Mouse (Mus musculus): ENCODE data around the gene Ccnt1. TPM values are rescaled to one million over a fixed set of nuclear protein-coding genes. Genes with fewer than 3 reads are reported as not detected.

Gene Ccnt1
- polyA plus RNA-seq, 1 experiment = 5.2 TPM

GRCm38 (mm10) chr15:98497631-98498030 lies 73.1 kb downstream of the Ccnt1 start:
- WGBS = 49% methylated on average over 17 of the region's 17 CpGs
- Histone ChIP-seq H3K27ac (ENCODE audit: insufficient read depth, low read depth, low read length) (no peak overlapping the region), H3K36me3 (ENCODE audit: control insufficient read depth, insufficient read depth, low read length) (no peaks in the 10 kb centered on the region), H3K4me3 (ENCODE audit: low read depth, low read length) (no peak overlapping the region), H3K4me1 (ENCODE audit: control insufficient read depth, insufficient read depth, insufficient read length, low read length) (no peaks in the 10 kb centered on the region), H3K27me3 (ENCODE audit: control insufficient read depth, insufficient read depth, low read length) (no peaks in the 10 kb centered on the region; the same call in 1 of the 2 replicates)
- TF ChIP-seq POLR2A (IDR thresholded peaks at IDR 0.05; ENCODE audit: low read depth, low read length) (no peak), CTCF (IDR thresholded peaks at IDR 0.05; ENCODE audit: extremely low read depth, insufficient read length, insufficient replicate concordance, low read depth, low read length) (no peak)

GRCm38 (mm10) chr15:98492102-98492501 lies 78.6 kb downstream of the Ccnt1 start, which contains the start of gene Olfr279:
Olfr279 (plus strand) TSS chr15:98492402.
- H3K4me1 ChIP-seq (ENCODE audit: control insufficient read depth, insufficient read depth, insufficient read length, low read length) = no peaks in the 10 kb centered on the region
- no peaks in the 10 kb centered on the region for H3K36me3 ChIP-seq (ENCODE audit: control insufficient read depth, insufficient read depth, low read length)
- H3K27ac ChIP-seq (ENCODE audit: insufficient read depth, low read depth, low read length) = no peak within 1 kb of the TSS
- 37% methylated on average over 4 of the region's 4 CpGs for WGBS
- H3K27me3 ChIP-seq (ENCODE audit: control insufficient read depth, insufficient read depth, low read length) = no peaks in the 10 kb centered on the region
- no peak within 1 kb of the TSS for H3K4me3 ChIP-seq (ENCODE audit: low read depth, low read length)
- no peak for TF ChIP-seq POLR2A (IDR thresholded peaks at IDR 0.05; ENCODE audit: low read depth, low read length)
- TF ChIP-seq CTCF (IDR thresholded peaks at IDR 0.05; ENCODE audit: extremely low read depth, insufficient read length, insufficient replicate concordance, low read depth, low read length) = no peak

GRCm38 (mm10) chr15:98491332-98491731 lies 79.4 kb downstream of the Ccnt1 start:
- no peaks in the 10 kb centered on the region for H3K27me3 ChIP-seq (ENCODE audit: control insufficient read depth, insufficient read depth, low read length)
- H3K4me1 ChIP-seq (ENCODE audit: control insufficient read depth, insufficient read depth, insufficient read length, low read length) = no peaks in the 10 kb centered on the region
- 13% methylated on average over 2 of the region's 2 CpGs for WGBS
- no peak overlapping the region for H3K4me3 ChIP-seq (ENCODE audit: low read depth, low read length)
- no peak overlapping the region for H3K27ac ChIP-seq (ENCODE audit: insufficient read depth, low read depth, low read length)
- no peak for TF ChIP-seq CTCF (IDR thresholded peaks at IDR 0.05; ENCODE audit: extremely low read depth, insufficient read length, insufficient replicate concordance, low read depth, low read length)
- no peak for TF ChIP-seq POLR2A (IDR thresholded peaks at IDR 0.05; ENCODE audit: low read depth, low read length)
- no peaks in the 10 kb centered on the region for H3K36me3 ChIP-seq (ENCODE audit: control insufficient read depth, insufficient read depth, low read length)

Other genes with a start within 250 kb of the Ccnt1 start
- gene Olfr284, start 229.9 kb downstream of the Ccnt1 start, polyA plus RNA-seq (2012; rRNA removed) = not detected in 2 replicates
- not detected in 2 replicates for gene Olfr283, start 190.0 kb downstream of the Ccnt1 start, polyA plus RNA-seq (2012; rRNA removed)
- gene Olfr282, start 139.7 kb downstream of the Ccnt1 start, polyA plus RNA-seq (2012; rRNA removed) = not detected in 2 replicates
- gene Olfr281, start 118.3 kb downstream of the Ccnt1 start, polyA plus RNA-seq (2012; rRNA removed) = not detected in 2 replicates
- gene OR5BS1P, start 101.0 kb downstream of the Ccnt1 start, polyA plus RNA-seq (2012; rRNA removed) = not detected in 2 replicates
- gene Lalba, start 88.2 kb downstream of the Ccnt1 start, polyA plus RNA-seq (2012; rRNA removed) = not detected in 2 replicates
- gene Olfr279, start 78.5 kb downstream of the Ccnt1 start, polyA plus RNA-seq (2012; rRNA removed) = not detected in 2 replicates
- 8.4 and 15.0 TPM in 2 replicates for gene Kansl2, start 36.7 kb downstream of the Ccnt1 start, polyA plus RNA-seq (2012; rRNA removed)
- 0.46 and 2.7 TPM in 2 replicates for gene 4930415O20Rik, start 81 bp upstream of the Ccnt1 start, polyA plus RNA-seq (2012; rRNA removed)
- 55.9 and 89.2 TPM in 2 replicates for gene Adcy6, start 39.2 kb upstream of the Ccnt1 start, polyA plus RNA-seq (2012; rRNA removed)
- 19.1 and 40.2 TPM in 2 replicates for gene Cacnb3, start 59.9 kb upstream of the Ccnt1 start, polyA plus RNA-seq (2012; rRNA removed)
- 13.6 and 24.3 TPM in 2 replicates for gene Ddx23, start 92.0 kb upstream of the Ccnt1 start, polyA plus RNA-seq (2012; rRNA removed)
- gene Rnd1, start 106.5 kb upstream of the Ccnt1 start, polyA plus RNA-seq (2012; rRNA removed) = 1.6 and 2.2 TPM in 2 replicates
- gene Ccdc65, start 137.3 kb upstream of the Ccnt1 start, polyA plus RNA-seq (2012; rRNA removed) = 0.09 TPM in 1 of 2 replicates, not detected in the other
- 14.7 and 70.5 TPM in 2 replicates for gene Fkbp11, start 157.3 kb upstream of the Ccnt1 start, polyA plus RNA-seq (2012; rRNA removed)
- 43.3 and 104 TPM in 2 replicates for gene Arf3, start 192.3 kb upstream of the Ccnt1 start, polyA plus RNA-seq (2012; rRNA removed)
- gene Wnt10b, start 207.2 kb upstream of the Ccnt1 start, polyA plus RNA-seq (2012; rRNA removed) = 0.17 and 0.18 TPM in 2 replicates
- gene Wnt1, start 218.9 kb upstream of the Ccnt1 start, polyA plus RNA-seq (2012; rRNA removed) = 0.06 TPM in 1 of 2 replicates, not detected in the other
- gene Ddn, start 238.6 kb upstream of the Ccnt1 start, polyA plus RNA-seq (2012; rRNA removed) = not detected in 2 replicates

All from small intestine, adult 2 months (tissue).